Mouse (Mus musculus) adrenal gland, postnatal 4 days (tissue): ENCODE results near the gene Sh2d6. TPM values are rescaled to one million over a fixed set of nuclear protein-coding genes. Genes with fewer than 3 reads are reported as not detected.
"Not testable (repeated sequence)": the region's sequence is repeated elsewhere in the genome, so short reads cannot be mapped to it uniquely, and the experiment has no call there.

ENCODE experiments used
- DNase-seq, 2 experiments: peaks; one replicate each; pipeline ENCODE4 v3.0.0; 2021 to 2022; ENCODE audit warnings: low spot score in 2 of 2, mixed read lengths in 2 of 2
- total RNA-seq, 2 experiments: library from RNA; stranded (reverse); gene quantifications; 2 replicates each; pipeline ENCODE4 v1.2.3; 2021

Gene Sh2d6
- total RNA-seq, 2 experiments from 2014 or later: 0.76 to 0.78 TPM

GRCm38 (mm10) chr6:72537998-72538500 lies 16.5 kb upstream of the Sh2d6 start:
- DNase-seq: no peak

- peak; percentile 65 to 76 for DNase-seq
These were observed 13.7 kb upstream of the Sh2d6 start for GRCm38 (mm10) chr6:72535165-72535564.

DNA sequence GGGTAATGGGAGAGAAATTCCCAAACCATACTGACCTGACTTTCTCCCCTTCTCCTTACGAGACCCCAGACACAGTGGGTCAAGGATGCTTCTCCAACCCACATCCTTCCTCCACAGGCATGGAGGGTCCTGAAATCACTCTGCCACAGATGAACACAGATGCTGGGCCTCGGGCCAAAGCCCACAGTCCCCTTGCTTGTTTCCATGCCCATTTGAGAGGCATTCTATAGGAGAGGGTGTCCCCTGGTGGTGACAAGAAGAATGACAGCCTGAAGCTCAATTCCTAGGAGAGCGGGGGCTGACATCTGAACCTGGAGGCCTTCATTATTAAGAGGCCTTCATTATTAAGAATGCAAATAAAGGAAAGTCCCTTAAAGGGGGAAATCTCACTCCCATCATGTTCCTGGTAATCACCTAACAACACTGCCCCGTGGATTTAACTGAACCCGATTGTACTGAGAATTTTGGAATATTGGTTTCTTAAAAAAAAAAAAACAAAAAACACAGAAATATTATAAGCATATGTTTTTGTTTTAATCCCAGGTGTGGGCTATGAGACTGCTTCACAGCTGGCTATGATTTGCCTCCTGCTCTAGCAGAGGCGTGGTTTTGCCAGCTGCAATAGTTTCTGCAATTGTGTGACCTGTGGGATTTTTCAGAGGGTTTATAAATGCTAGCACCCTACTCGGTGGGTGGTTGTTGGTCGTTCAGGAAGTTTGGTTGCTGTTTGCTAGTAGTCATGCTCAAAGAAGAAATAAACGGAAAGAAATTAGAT lies 12.7 kb upstream of the Sh2d6 start:
- peak in 1 of 2 experiments; percentile 50 for DNase-seq

- DNase-seq: not testable (repeated sequence)
These were observed 12.0 kb upstream of the Sh2d6 start for GRCm38 (mm10) chr6:72533555-72533954.

DNA sequence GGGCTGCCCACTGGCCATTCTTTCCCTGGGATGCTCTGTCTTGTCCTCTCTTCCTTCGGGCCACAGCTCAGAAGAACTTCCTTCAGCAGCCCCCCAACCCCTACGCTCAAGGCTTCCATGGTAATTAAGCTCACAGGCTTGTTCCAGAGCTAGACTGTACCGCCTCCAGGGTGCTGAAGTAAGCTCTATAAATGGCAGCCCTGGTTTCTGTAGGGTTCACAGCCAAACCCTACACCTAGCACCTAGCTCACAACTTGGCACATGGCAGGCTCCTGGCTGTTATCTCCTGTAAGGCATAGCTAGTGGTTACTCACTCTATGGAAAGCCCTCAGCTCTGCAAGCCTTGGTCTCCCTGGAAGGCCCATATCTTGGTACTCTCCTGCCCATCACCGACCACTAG lies 11.1 kb upstream of the Sh2d6 start:
- no peak for DNase-seq

GRCm38 (mm10) chr6:72528410-72529151 lies 7.1 kb upstream of the Sh2d6 start:
- no peak for DNase-seq

DNA sequence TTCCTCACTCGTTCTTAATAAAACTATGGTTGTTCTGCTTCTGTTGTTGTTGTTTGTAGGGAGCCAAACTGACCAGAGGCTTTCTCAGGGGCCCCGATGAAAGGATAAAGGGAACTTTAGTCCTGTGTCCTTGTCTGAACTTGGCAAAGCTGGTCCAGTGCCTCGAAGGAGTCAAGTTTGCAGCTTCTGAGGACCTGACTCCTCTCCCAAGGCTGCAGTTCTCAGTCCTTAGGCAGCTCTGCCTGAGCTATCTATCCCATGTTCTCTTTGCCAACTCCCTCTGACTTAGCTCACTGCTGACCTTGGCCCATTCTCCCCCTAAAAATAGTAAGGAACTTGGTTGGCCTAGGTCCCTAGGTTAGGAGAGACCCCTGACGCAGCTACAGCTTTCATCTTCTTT lies 5.6 kb upstream of the Sh2d6 start:
- no peak for DNase-seq

- no peak for DNase-seq
These were observed 2.7 kb upstream of the Sh2d6 start for GRCm38 (mm10) chr6:72524160-72524559.

DNA sequence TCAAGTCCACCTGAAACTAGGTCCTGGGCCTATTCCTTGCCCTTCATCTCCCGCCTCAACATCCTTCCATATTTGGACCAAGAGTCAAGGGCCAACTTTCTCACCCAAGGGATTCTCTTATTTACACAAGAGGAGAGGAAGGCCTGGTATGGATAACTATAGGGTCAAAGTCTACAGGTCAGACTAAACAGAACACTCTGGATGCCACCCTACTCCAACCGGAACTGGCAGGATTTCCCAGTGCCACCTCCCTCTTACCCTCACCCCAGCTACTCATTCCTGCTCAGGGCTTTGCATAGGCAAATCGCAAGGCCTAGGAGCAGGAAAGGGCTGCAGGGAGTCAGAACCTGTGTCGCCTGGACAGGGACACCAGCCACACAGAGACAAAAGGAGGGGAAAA lies 1.7 kb upstream of the Sh2d6 start:
- DNase-seq: no peak

GRCm38 (mm10) chr6:72522288-72522687 lies 781 bp upstream of the Sh2d6 start:
- DNase-seq: no peak

- no peak for DNase-seq
These were observed 603 bp downstream of the Sh2d6 start for GRCm38 (mm10) chr6:72520904-72521303.

GRCm38 (mm10) chr6:72519892-72520663 lies 1.4 kb downstream of the Sh2d6 start:
- no peak for DNase-seq

GRCm38 (mm10) chr6:72519303-72519702 lies 2.2 kb downstream of the Sh2d6 start:
- DNase-seq: no peak

DNA sequence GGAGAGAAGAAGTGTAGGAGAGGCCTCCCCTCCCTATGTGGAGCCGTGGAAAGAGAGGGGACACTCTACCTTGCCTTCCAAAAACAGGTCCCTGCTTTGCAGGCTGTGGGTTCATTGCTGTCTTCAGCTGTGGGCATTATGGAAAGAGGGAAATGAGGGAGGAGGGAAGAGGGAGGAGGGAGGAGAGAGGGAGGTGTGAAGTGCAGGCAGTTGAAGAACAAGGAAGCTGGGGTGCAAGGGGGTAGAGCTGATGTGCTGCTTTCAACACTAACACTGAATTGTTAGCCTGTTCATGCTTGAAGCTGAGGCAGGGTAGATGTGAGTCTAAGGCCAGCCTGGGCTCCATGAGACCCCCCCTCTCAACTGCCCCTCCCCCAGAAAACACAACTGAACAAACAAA lies 2.7 kb downstream of the Sh2d6 start:
- DNase-seq: no peak

GRCm38 (mm10) chr6:72515644-72516043 lies 5.9 kb downstream of the Sh2d6 start:
- no peak for DNase-seq

DNA sequence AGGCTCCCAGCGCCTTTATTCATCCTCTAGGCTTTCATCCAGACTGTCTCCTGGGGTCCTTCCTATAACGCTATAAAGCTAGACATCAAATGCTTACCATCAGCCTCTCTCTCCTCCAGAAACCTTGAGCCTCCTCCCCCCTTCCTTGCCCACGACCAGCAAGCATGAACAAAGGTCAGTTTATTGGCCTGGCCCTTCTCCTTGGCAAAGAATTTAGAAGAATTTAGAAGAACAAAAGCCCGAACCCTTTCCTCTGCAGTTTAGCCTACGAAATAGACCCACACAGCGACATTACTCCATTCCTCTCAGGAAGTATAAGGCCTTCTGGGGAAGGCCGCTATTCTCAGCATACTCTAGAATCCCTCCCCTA lies 8.5 kb downstream of the Sh2d6 start:
- DNase-seq: no peak

DNA sequence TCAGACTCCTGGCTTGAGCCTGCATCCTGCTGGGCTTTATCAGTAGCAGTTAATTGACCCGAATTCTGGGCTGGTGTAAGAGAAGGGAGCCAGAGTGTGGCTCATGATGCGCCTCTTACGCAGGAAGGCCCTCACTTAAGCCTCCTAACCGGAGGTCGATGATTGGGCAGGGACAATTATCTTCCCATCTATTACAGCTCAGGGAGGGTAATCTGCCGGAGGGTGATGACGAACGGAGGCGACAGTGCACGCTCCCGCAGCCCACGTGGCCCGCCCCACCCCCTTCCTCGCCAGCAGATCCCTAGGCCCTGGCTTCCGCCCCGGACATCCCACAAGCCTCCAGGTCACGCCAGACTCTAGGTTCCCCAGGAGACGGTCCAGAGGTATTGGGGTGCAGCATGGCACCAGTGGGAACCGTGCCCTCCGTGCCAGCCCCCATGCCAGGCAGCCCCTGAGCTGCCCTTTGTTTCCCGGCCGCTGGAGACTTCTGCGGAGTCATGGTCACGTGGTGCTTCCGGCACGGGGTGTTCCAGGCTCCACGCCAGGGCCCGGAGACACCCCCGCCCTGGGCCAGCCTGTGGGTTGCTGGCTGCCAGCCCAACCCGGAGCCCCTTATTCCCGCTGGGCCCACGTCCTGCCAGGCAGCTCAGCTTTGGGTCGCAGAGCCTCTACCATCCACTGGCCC lies 9.0 kb downstream of the Sh2d6 start:
- peak; percentile 57 to 61 for DNase-seq

GRCm38 (mm10) chr6:72510686-72511421 lies 10.7 kb downstream of the Sh2d6 start:
- no peak for DNase-seq

- no peak for DNase-seq
These were observed 11.6 kb downstream of the Sh2d6 start for GRCm38 (mm10) chr6:72509872-72510435.

- no peak for DNase-seq
These were observed 12.9 kb downstream of the Sh2d6 start for GRCm38 (mm10) chr6:72508596-72508995.
